Mouse (Mus musculus) lung, embryonic 16.5 days (tissue): ENCODE results near the gene Lgi2. TPM values are rescaled to one million over a fixed set of nuclear protein-coding genes. Genes with fewer than 3 reads are reported as not detected.

Experiments
- ATAC-seq: fragments of 200-750 bp; cut with Nextera tagmentation; 2 replicates; pipeline ENCODE4 v1.8.0; 2017; ENCODE audit warnings: low read depth, mild to moderate bottlenecking, moderate library complexity
- H3K27ac ChIP-seq: fragments of 300-500 bp; sonication (generic); 2 replicates; pipeline ENCODE4 v1.5.1; 2014; ENCODE audit warnings: mild to moderate bottlenecking, control low read depth, low read length
- H3K27me3 ChIP-seq: fragments of 300-500 bp; sonication (generic); 2 replicates; pipeline ENCODE4 v1.6.1; 2014; ENCODE audit warnings: low read depth, low read length, mixed read lengths; ENCODE audit not compliant: control insufficient read depth, insufficient read depth
- H3K36me3 ChIP-seq: fragments of 300-500 bp; sonication (generic); 2 replicates; pipeline ENCODE4 v1.6.1; 2014; ENCODE audit warnings: low read length; ENCODE audit not compliant: control insufficient read depth, insufficient read depth
- H3K4me1 ChIP-seq: fragments of 300-500 bp; sonication (generic); replicated peaks from 2 replicates; pipeline ENCODE4 v1.6.1; 2014; ENCODE audit warnings: low read length, mixed read lengths; ENCODE audit not compliant: control insufficient read depth, insufficient read depth
- H3K4me2 ChIP-seq: fragments of 300-500 bp; sonication (generic); 2 replicates; pipeline ENCODE4 v1.6.1; 2014; ENCODE audit warnings: low read depth, low read length, control low read depth
- H3K4me3 ChIP-seq: fragments of 300-500 bp; sonication (generic); 2 replicates; pipeline ENCODE4 v1.5.1; 2014; ENCODE audit warnings: mild to moderate bottlenecking, low read length, control low read depth
- H3K9ac ChIP-seq: fragments of 300-500 bp; sonication (generic); 2 replicates; pipeline ENCODE4 v1.6.1; 2014; ENCODE audit warnings: low read length, control low read depth
- H3K9me3 ChIP-seq: fragments of 300-500 bp; sonication (generic); 2 replicates; pipeline ENCODE4 v1.6.1; 2016; ENCODE audit warnings: low read length; ENCODE audit not compliant: control insufficient read depth
- WGBS: fragments of 180-500 bp; shearing (Covaris S2); extraction: QIAGEN DNeasy Blood & Tissue Kit; methylation state at CpG from one replicate; pipeline ENCODE4 v1.1.7; 2014; 5-methylcytosine and 5-hydroxymethylcytosine counted together
- polyA plus RNA-seq: library from polyadenylated mRNA; unstranded; fragments of >200 nt; fragmentation: Nextera tagmentation; extraction: Ambion mirVana; gene quantifications from 2 replicates; pipeline ENCODE4 v1.2.1, GENCODE M21; 2015

Lgi2 gene
- polyA plus RNA-seq, 1 experiment from 2014 or later: 1.4 TPM

DNA sequence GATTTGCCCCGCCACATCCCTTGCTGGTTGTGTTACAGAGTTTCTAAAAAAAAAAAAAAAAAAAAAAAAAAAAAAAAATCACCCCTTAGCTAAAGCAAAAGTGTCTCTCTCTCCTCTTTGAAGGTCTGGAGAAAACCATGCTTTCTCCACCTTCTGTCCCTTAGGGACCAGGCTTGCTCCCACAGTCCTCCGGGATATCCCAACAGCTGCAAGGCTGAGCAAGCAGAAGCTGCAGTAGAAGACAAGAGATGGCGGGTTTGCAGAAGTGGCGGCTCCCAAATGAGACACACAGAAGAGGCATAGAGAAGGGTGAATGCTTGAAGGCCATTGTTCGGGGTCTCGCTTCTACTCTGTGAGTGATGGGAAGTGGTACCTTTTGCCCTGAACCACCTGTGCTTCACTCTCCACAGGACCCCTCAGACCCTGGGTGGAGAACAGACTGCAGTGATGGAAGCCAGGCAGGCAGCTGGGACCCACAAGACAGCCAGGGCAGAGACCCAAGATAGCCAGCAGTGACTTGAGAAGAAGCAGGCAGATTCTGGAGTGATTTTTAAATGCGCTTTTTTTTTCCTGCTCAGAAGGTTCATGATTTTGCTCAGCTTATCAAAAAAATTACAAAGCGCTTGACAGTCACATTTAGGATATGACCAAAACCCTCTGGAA, 39.8 kb downstream of the Lgi2 start:
- Histone ChIP-seq H3K27ac (no peak overlapping the region), H3K9ac (no peak overlapping the region), H3K4me3 (no peak overlapping the region), H3K4me1 (no peaks in the 10 kb centered on the region), H3K36me3 (no peaks in the 10 kb centered on the region), H3K9me3 (no peaks in the 10 kb centered on the region), H3K4me2 (no peak overlapping the region), H3K27me3 (no peaks in the 10 kb centered on the region)
- ATAC-seq: 0 out of 2 replicates have a peak, but pooled peaks have one; percentile 45
- 81% methylated on average over 8 of the region's 8 CpGs for WGBS

DNA sequence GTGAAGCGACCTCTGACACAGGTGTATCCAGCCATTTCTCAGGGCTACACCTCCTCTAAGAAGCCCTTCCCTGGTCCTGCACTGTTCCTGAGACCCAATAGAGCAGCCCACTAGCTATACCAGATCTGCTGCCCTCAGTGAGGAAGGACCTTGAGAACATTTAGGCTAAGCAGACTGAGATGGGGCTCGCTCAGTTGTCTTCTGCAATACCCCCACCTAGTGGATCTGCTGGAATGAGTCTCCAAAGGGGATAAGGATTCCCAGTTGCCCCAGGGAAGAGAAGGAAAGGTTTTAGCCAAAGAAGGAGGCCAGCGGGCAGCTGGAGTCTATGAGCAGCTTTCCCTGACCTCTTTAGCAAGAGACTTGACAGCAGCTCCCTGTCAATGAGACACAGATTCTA, 42.1 kb downstream of the Lgi2 start:
- no peak overlapping the region for H3K4me3 ChIP-seq
- 45% methylated on average over 3 of the region's 3 CpGs for WGBS
- peak; percentile 54 for ATAC-seq
- no peaks in the 10 kb centered on the region for H3K36me3 ChIP-seq
- H3K9me3 ChIP-seq: no peaks in the 10 kb centered on the region
- no peak overlapping the region for H3K4me2 ChIP-seq
- no peaks in the 10 kb centered on the region for H3K4me1 ChIP-seq
- no peaks in the 10 kb centered on the region for H3K27me3 ChIP-seq
- no peak overlapping the region for H3K27ac ChIP-seq
- H3K9ac ChIP-seq: no peak overlapping the region

DNA sequence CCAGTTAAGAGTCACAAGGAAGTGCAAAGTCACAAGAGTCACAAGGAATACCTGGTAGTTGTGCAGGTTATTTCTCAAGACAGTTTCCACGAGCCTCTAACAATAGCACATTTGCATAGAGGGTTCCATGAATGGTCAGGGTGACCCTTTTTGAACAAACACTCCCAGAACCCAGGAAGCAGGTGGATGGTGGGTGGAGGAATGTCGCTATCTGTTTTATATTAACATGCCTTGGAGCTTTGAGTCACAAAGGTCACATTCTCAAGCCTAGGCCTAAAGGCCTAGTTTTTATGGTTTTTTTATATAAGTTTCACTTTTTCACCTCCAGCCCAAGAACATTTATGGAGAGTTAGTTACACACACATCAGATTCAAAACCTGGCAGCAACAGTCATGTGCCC, 46.3 kb downstream of the Lgi2 start:
- no peaks in the 10 kb centered on the region for H3K36me3 ChIP-seq
- ATAC-seq: no peak
- H3K9me3 ChIP-seq: no peaks in the 10 kb centered on the region
- no peak overlapping the region for H3K4me2 ChIP-seq
- H3K4me1 ChIP-seq: no peaks in the 10 kb centered on the region; the same call in 1 of the 2 replicates
- 78% methylated on average over 2 of the region's 2 CpGs for WGBS
- H3K9ac ChIP-seq: no peak overlapping the region
- no peak overlapping the region for H3K4me3 ChIP-seq
- no peak overlapping the region for H3K27ac ChIP-seq
- peaks cover 6% of the 10 kb centered on the region; the same call in 1 of the 2 replicates for H3K27me3 ChIP-seq

DNA sequence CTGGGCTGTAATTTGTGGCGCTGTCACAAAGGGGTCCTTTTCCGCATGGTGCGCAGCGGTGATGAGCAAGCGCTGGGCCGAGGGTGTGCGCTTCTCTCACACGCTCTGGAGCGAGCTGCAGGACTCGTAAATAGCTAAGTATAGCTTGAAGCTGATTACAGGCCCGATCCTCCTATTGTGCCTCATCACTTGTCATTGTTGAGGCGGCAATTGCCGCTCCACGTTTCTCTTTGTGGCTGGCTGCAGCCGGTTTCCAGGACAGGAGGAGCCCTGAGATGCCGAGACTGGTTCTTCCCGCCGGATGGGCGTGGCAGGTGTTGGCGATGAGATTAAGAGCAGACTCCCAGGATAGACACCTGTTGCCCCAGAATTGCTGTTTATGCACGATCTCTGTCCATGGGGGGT, 50.2 kb downstream of the Lgi2 start:
- 21% methylated on average over 21 of the region's 21 CpGs for WGBS
- H3K36me3 ChIP-seq: no peaks in the 10 kb centered on the region

GRCm38 (mm10) chr5:52515246-52516021, 50.8 kb downstream of the Lgi2 start:
- H3K4me1 ChIP-seq: no peaks in the 10 kb centered on the region; the same call in 1 of the 2 replicates
- no peak for ATAC-seq
- no peaks in the 10 kb centered on the region for H3K9me3 ChIP-seq
- 29% methylated on average over 22 of the region's 22 CpGs for WGBS
- no peak overlapping the region for H3K9ac ChIP-seq
- no peaks in the 10 kb centered on the region for H3K36me3 ChIP-seq
- no peak overlapping the region for H3K27ac ChIP-seq
- H3K4me3 ChIP-seq: peak overlapping the region; percentile 34
- H3K4me2 ChIP-seq: peak overlapping the region; percentile 49
- peaks cover 6% of the 10 kb centered on the region; the same call in 1 of the 2 replicates for H3K27me3 ChIP-seq

More for the DNA sequence above, 50.2 kb downstream of the Lgi2 start:
- no peak for ATAC-seq
- peaks cover 6% of the 10 kb centered on the region; the same call in 1 of the 2 replicates for H3K27me3 ChIP-seq
- H3K4me1 ChIP-seq: no peaks in the 10 kb centered on the region; the same call in 1 of the 2 replicates
- peak overlapping the region; percentile 49 for H3K4me2 ChIP-seq
- H3K9me3 ChIP-seq: no peaks in the 10 kb centered on the region
- peak overlapping the region; percentile 34 for H3K4me3 ChIP-seq
- no peak overlapping the region for H3K27ac ChIP-seq
- no peak overlapping the region for H3K9ac ChIP-seq

DNA sequence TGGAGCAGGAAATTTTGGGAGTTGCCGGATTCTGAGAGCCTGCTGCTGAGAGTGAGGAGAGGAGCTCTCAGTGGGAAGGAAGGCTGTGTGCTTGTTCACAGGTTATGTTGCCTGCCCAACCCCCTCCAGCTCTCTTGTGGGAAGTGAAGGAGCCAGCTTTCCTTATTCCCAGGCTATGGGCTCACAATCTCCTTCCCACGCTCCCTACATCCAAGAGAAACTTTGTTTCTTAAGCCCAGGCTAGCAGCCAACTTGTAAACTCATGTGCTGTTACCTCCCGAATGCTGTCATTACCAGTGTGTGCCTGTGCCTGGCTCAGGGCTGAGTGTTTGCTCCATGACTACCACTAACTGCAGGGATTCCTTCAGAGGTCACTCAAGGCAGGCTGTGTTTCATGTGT, 55.2 kb downstream of the Lgi2 start:
- WGBS: 52% methylated on average over 3 of the region's 3 CpGs
- Histone ChIP-seq H3K9ac (no peak overlapping the region), H3K36me3 (no peaks in the 10 kb centered on the region), H3K4me1 (no peaks in the 10 kb centered on the region; the same call in 1 of the 2 replicates), H3K9me3 (no peaks in the 10 kb centered on the region), H3K27ac (no peak overlapping the region), H3K4me2 (no peak overlapping the region), H3K4me3 (no peak overlapping the region), H3K27me3 (peaks cover 2% of the 10 kb centered on the region; the same call in 1 of the 2 replicates)
- ATAC-seq: no peak

- no peak for ATAC-seq
- Histone ChIP-seq H3K27ac (no peak overlapping the region), H3K36me3 (no peaks in the 10 kb centered on the region), H3K4me2 (no peak overlapping the region), H3K4me1 (no peaks in the 10 kb centered on the region), H3K27me3 (no peaks in the 10 kb centered on the region), H3K9me3 (no peaks in the 10 kb centered on the region), H3K9ac (no peak overlapping the region), H3K4me3 (no peak overlapping the region)
- 70% methylated on average over 6 of the region's 6 CpGs for WGBS
These were observed 56.8 kb downstream of the Lgi2 start for GRCm38 (mm10) chr5:52509416-52509815.

DNA sequence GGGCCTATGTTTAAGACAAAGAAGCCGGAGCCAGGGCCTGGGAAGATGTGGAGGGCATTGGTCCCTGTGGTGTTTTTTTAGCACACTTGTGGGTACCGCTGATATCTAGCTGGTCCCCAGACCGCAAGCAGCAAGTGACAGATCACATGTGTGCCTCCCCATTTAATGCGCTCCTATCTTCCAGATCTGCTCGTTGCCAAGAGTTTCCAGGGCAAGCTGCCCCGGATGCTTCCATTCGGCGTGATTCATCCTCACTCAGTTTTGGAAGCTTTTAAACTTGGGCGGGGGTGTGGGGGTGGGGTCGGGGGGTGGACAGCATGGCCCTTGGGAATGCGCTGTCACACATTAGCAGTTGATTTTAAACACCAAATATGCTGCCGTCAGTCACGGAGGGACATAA, 61.6 kb downstream of the Lgi2 start:
- no peak for ATAC-seq
- Histone ChIP-seq H3K36me3 (no peaks in the 10 kb centered on the region), H3K27me3 (no peaks in the 10 kb centered on the region), H3K27ac (no peak overlapping the region), H3K9me3 (no peaks in the 10 kb centered on the region), H3K4me3 (no peak overlapping the region), H3K4me2 (no peak overlapping the region), H3K9ac (no peak overlapping the region), H3K4me1 (no peaks in the 10 kb centered on the region)
- WGBS: 70% methylated on average over 13 of the region's 13 CpGs

GRCm38 (mm10) chr5:52504148-52504547, 62.1 kb downstream of the Lgi2 start:
- Histone ChIP-seq H3K27me3 (no peaks in the 10 kb centered on the region), H3K4me3 (no peak overlapping the region), H3K27ac (no peak overlapping the region), H3K4me1 (no peaks in the 10 kb centered on the region), H3K9ac (no peak overlapping the region), H3K9me3 (no peaks in the 10 kb centered on the region), H3K4me2 (no peak overlapping the region), H3K36me3 (no peaks in the 10 kb centered on the region)
- WGBS: 88% methylated on average over 11 of the region's 11 CpGs
- no peak for ATAC-seq
